Mouse (Mus musculus) midbrain, embryonic 11.5 days (tissue): ENCODE results near the gene Ctnna3. TPM values are rescaled to one million over a fixed set of nuclear protein-coding genes. Genes with fewer than 3 reads are reported as not detected.

ENCODE experiments used
- ATAC-seq: fragments of 200-750 bp; cut with Nextera tagmentation; 2 replicates; pipeline ENCODE4 v1.8.0; 2017; ENCODE audit warnings: moderate TSS enrichment, moderate library complexity; ENCODE audit not compliant: low FRiP score
- DNase-seq: peaks from one replicate; pipeline ENCODE4 v3.0.0; 2015; ENCODE audit warnings: low spot score; ENCODE audit errors: missing footprints
- H3K27ac ChIP-seq: fragments of 300-500 bp; sonication (generic); 2 replicates; pipeline ENCODE4 v1.5.1; 2014; ENCODE audit warnings: low read depth, low read length
- H3K27me3 ChIP-seq: fragments of 300-500 bp; sonication (generic); 2 replicates; pipeline ENCODE4 v1.6.1; 2014; ENCODE audit warnings: mild to moderate bottlenecking, low read length, moderate library complexity, mixed read lengths; ENCODE audit not compliant: control insufficient read depth, insufficient read depth
- H3K36me3 ChIP-seq: fragments of 300-500 bp; sonication (generic); 2 replicates; pipeline ENCODE4 v1.6.1; 2014; ENCODE audit warnings: mild to moderate bottlenecking, low read length, moderate library complexity, mixed read lengths; ENCODE audit not compliant: control insufficient read depth, insufficient read depth
- H3K4me1 ChIP-seq: fragments of 300-500 bp; sonication (generic); 2 replicates; pipeline ENCODE4 v1.6.1; 2014; ENCODE audit warnings: low read length; ENCODE audit not compliant: control insufficient read depth, insufficient read depth
- H3K4me2 ChIP-seq: fragments of 300-500 bp; sonication (generic); 2 replicates; pipeline ENCODE4 v1.6.1; 2014; ENCODE audit warnings: mild to moderate bottlenecking, moderate library complexity
- H3K4me3 ChIP-seq: fragments of 300-500 bp; sonication (generic); 2 replicates; pipeline ENCODE4 v1.5.1; 2014; ENCODE audit warnings: low read depth, low read length
- H3K9ac ChIP-seq: fragments of 300-500 bp; sonication (generic); 2 replicates; pipeline ENCODE4 v1.6.1; 2014; ENCODE audit warnings: low read length
- H3K9me3 ChIP-seq: fragments of 300-500 bp; sonication (generic); 2 replicates; pipeline ENCODE4 v1.6.1; 2016; ENCODE audit warnings: low read length; ENCODE audit not compliant: control insufficient read depth
- WGBS: fragments of 180-500 bp; shearing (Covaris S2); extraction: QIAGEN DNeasy Blood & Tissue Kit; methylation state at CpG from one replicate; pipeline ENCODE4 v1.1.7; 2014; 5-methylcytosine and 5-hydroxymethylcytosine counted together
- polyA plus RNA-seq: library from polyadenylated mRNA; unstranded; fragments of >200 nt; fragmentation: Nextera tagmentation; extraction: Ambion mirVana; gene quantifications from 2 replicates; pipeline ENCODE4 v1.2.1, GENCODE M21; 2014

Gene Ctnna3
- polyA plus RNA-seq, 1 experiment from 2014 or later: not detected

DNA sequence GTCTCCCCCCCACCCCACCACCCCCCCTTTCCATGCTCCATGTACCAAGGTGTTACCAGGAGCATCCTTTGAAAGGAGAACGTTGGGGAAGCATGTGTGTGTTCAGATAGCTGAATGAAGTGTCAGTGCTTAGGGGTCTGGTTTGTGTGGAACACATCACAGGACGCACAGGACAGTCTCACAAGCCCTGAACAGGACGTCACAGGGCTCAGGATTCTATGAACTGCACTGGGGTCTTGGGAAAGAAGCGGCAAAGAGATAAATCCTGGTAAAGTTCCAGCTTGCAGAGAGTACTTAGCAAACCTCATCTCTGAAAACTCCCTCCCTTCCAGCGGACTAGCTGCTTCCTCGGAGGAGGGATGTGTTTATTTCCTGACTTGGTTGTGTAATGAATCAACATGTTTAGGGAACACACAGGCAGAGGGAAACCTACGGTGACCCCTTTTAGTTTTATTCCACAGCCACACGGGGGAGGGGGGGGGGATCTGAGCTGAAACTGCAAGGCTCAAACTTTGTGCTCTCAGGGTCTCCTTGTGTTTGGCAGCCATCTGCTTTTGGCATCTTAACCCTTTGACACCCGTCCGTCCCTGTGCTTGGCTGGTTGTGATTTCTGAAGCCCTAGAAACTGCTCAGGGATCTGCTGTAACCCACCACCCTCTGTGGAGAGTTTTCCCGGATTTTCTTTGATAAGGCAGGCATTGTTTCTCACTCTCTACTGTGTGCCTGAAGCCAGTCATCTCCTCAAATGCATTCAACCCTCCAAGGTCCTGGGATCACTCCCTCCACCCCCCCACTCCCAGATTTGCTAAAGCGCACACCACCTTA, 656.9 kb downstream of the Ctnna3 start:
- Histone ChIP-seq H3K4me2 (peak overlapping the region; percentile 70), H3K4me3 (peak overlapping the region; percentile 38), H3K9ac (peak overlapping the region; percentile 27; the same call in 1 of the 2 replicates), H3K27me3 (peaks cover 13% of the 10 kb centered on the region), H3K4me1 (peaks cover 7% of the 10 kb centered on the region), H3K36me3 (no peaks in the 10 kb centered on the region), H3K9me3 (no peaks in the 10 kb centered on the region), H3K27ac (no peak overlapping the region)
- WGBS: 4% methylated on average over 12 of the region's 12 CpGs
- peak; percentile 34; the same call in 1 of the 2 replicates for ATAC-seq
- DNase-seq: peak; percentile 91

DNA sequence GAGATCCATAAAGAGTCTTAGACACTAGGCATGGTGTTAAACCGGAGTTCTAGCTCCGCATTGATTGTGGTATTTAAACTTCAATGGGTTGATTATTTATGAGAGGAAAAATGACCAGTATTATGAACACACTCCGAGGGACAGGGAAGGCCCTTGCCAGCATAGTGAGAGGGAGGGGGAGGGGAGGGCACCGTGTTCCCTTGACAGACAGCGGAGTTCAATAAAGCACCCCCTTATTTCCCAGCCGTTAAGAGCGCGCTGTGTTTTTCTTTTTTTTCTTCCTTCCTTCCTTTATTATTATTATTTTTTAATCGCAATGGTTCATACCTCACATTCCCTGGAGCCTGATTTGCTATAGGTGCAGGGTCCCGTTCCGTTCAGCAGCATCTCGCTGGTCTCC, 657.6 kb downstream of the Ctnna3 start:
- under 1% methylated on average over 12 of the region's 12 CpGs for WGBS
- H3K27me3 ChIP-seq: peaks cover 13% of the 10 kb centered on the region

DNA sequence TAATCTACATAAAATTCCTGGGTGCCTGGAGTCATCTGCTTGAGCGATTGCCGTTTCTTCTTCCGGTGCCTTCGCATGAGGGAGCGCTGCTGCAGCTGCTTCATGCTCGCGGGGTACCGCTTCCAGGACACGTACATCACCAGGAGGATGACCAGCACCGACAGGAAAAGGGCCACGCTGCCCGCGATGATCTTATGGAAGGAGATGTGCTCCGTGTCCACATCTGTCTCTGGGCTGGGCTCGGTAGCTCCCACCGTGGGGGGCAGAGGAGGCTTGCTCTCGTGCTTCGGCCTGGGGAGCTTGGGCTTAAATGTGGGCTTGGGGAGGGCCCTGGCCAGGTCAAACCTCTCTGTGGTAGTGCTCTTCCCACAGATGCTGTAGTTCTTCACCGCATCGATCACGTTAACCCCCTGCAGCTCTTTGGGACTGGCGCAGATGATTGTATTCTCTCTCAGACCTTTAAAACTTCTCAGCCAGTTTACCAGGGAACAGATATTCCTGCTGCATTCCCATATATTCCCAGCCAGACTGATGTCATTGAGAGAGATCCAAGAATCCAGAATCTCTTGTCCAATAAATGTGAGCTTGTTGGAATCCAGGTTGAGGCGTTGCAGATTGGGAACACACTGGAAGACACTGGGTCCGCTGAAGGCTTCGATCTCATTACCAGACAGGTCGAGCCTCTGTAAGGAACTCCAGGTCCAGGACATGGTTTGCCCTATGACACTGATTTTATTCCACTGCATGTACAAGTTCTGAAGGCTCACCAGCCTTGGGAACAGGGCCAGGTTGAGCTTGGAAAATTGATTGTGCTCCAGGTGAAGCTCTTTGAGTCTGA, 658.3 kb downstream of the Ctnna3 start:
- Histone ChIP-seq H3K27ac (no peak overlapping the region), H3K27me3 (peaks cover 13% of the 10 kb centered on the region), H3K36me3 (no peaks in the 10 kb centered on the region)

More for the DNA sequence above, 657.6 kb downstream of the Ctnna3 start:
- Histone ChIP-seq H3K4me1 (peaks cover 7% of the 10 kb centered on the region), H3K4me2 (peak overlapping the region; percentile 70), H3K9ac (0 out of 2 replicates have a peak overlapping the region, but pooled peaks have one; percentile 28), H3K36me3 (no peaks in the 10 kb centered on the region), H3K27ac (no peak overlapping the region), H3K9me3 (no peaks in the 10 kb centered on the region), H3K4me3 (peak overlapping the region; percentile 38)
- ATAC-seq: peak; percentile 39; the same call in 1 of the 2 replicates
- DNase-seq: peak; percentile 90

DNA sequence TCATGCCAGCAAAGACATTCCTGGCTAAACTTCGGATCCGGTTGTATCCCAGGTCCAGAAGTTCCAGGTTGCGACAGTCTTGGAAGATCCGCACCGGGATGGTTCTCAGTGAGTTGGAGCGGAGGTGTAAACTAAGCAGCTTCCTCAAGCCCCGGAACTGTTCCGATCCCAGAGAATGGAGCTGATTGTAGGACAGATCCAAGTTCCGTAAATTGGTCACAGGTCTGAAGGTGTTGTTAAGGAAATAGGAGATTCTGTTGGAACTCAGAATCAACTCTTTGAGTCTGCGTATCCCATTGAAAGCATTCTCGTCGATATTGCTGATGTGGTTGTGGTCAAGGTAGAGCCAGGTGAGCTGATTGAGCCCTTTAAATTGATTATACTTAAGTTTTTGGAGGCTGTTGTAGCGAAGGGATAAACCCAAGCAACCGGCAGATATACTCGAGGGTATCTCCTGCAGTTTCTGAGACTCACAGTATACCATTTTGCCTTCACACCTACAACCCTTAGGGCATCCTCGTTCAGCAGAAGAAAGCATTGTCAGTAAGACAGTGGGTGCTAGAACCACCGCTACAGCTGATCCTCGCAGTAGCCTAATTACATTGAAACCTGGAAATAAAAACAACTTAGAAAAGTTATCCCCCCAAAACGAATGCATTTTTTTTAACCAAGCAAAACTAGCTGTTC, 659.0 kb downstream of the Ctnna3 start:
- DNase-seq: peak; percentile 91
- 0 out of 2 replicates have a peak overlapping the region, but pooled peaks have one; percentile 1 for H3K4me3 ChIP-seq
- peaks cover 7% of the 10 kb centered on the region for H3K4me1 ChIP-seq
- WGBS: 18% methylated on average over 19 of the region's 19 CpGs
- H3K9me3 ChIP-seq: no peaks in the 10 kb centered on the region
- no peak overlapping the region for H3K27ac ChIP-seq
- no peak overlapping the region for H3K9ac ChIP-seq
- H3K27me3 ChIP-seq: peaks cover 13% of the 10 kb centered on the region
- H3K36me3 ChIP-seq: no peaks in the 10 kb centered on the region
- H3K4me2 ChIP-seq: peak overlapping the region; percentile 70
- ATAC-seq: no peak

More for the DNA sequence above, 658.3 kb downstream of the Ctnna3 start:
- H3K9me3 ChIP-seq: no peaks in the 10 kb centered on the region
- H3K4me3 ChIP-seq: peak overlapping the region; percentile 38
- peak overlapping the region; percentile 70 for H3K4me2 ChIP-seq
- 0 out of 2 replicates have a peak overlapping the region, but pooled peaks have one; percentile 28 for H3K9ac ChIP-seq
- DNase-seq (peak; percentile 96), ATAC-seq (peak; percentile 10; the same call in 1 of the 2 replicates)
- 3% methylated on average over 26 of the region's 26 CpGs for WGBS
- peaks cover 7% of the 10 kb centered on the region for H3K4me1 ChIP-seq

DNA sequence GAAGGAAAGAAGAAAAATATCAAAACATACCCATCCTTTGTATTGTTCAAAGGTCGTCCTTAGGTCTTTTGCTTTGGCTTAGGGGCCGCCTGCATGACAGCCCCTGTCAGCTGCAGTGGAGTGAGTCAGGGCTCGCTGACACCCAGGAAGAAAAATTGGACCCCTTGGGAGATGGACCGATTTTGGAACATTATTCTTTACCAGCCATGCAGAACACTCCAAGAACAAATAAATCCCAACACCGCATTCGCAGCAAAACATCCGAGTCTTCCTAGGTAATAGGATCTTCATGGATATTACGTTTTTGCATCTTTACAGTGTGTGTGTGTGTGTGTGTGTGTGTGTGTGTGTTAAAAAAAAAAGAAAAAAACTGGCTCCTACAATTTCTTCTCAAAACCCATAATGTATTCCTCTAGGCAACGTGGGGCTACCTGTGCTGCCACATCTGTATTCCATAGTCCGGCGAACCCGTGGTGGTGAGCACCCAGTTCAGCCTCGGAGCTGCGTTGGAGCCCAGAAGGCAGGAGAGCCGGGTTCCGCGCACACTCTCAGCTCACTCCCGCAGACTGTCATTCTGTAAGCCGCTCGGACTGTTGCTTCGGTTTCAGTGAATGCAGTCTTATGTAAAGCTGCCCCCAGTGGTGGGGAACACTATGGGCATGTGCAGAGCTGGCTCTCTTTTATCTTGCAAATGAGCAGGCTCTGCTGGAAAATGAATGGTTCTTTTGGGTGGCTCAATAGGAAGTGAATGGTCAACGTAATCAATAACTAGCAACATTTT, 660.0 kb downstream of the Ctnna3 start, which contains the start of gene Lrrtm3:
Gene Lrrtm3, minus strand, starts transcription at position 598 of the 781 bp plus-strand sequence.
- Histone ChIP-seq H3K4me3 (peak within 1 kb of the TSS; percentile 32), H3K9ac (peak within 1 kb of the TSS; percentile 36; the same call in 1 of the 2 replicates), H3K4me1 (peaks cover 7% of the 10 kb centered on the region), H3K4me2 (peak within 1 kb of the TSS; percentile 70), H3K9me3 (no peaks in the 10 kb centered on the region), H3K27me3 (peaks cover 13% of the 10 kb centered on the region), H3K36me3 (no peaks in the 10 kb centered on the region), H3K27ac (no peak within 1 kb of the TSS)
- ATAC-seq (peak; percentile 94), DNase-seq (peak; percentile 93)
- 1% methylated on average over 22 of the region's 22 CpGs for WGBS

DNA sequence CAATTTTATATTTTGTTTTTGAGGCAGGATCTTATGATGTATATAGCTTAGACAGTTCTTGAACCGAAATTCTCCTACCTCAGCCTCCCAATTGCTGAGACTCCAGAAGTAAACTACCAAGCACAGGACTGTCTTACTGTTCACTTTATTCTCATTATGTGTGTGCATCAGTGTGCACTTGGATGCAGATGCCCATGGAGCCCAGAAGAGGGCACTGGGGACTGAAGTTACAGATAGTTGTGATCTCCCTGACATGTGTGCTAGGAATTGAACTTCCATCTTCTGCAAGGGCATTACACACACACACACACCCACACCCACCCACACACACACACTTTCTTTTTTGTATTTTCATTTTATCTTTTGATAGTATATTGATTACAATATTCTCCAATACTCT, 666.6 kb downstream of the Ctnna3 start:
- WGBS: 90% methylated on average over 1 of the region's 1 CpGs
- DNase-seq (no peak), ATAC-seq (no peak)

DNA sequence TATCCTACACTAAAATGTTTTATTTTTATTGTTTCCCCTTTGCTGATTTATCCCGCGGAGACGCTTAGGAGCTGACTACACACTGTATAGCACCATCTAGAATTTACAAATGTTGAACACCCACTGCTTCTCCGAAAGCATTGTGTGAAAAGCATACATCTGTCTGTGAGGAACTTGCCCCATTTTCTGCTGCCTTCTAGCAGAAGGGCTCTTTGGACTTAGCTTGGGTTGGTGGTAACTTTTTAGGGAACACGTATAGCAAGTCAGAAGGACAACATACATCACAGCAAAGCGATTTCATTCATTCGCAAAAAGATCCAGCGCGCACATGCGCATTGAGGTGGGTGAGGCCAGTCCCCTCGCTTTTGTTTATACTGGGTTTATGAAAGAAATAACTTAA, 685.3 kb downstream of the Ctnna3 start:
- H3K4me2 ChIP-seq: no peak overlapping the region
- ATAC-seq (no peak), DNase-seq (no peak)
- 94% methylated on average over 11 of the region's 11 CpGs for WGBS
- no peak overlapping the region for H3K4me3 ChIP-seq
- no peaks in the 10 kb centered on the region for H3K27me3 ChIP-seq
- H3K36me3 ChIP-seq: no peaks in the 10 kb centered on the region
- no peaks in the 10 kb centered on the region for H3K4me1 ChIP-seq
- no peak overlapping the region for H3K9ac ChIP-seq
- no peak overlapping the region for H3K27ac ChIP-seq
- H3K9me3 ChIP-seq: no peaks in the 10 kb centered on the region

More for the DNA sequence above, 666.6 kb downstream of the Ctnna3 start:
- Histone ChIP-seq H3K36me3 (no peaks in the 10 kb centered on the region), H3K4me3 (no peak overlapping the region), H3K9me3 (no peaks in the 10 kb centered on the region), H3K9ac (no peak overlapping the region), H3K4me2 (no peak overlapping the region), H3K27me3 (no peaks in the 10 kb centered on the region), H3K27ac (no peak overlapping the region), H3K4me1 (no peaks in the 10 kb centered on the region)

DNA sequence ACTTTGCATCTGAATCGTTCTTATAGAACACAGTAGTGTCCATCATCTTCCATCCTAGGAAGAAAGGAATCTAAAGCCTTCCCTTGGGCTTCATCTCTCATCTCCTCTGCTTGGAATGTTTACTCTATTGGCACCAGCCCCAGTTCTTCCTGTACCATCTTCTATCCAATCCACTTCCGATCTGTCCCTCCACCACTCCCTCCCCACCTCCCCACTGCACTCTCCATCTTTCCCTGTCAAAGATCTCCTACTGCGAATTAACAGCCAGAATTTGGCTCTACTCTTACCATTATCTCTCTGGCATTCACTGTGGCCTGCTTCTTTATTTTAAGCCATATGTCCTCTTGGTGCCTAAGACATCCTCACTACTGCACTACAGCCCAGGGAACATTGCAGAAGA, 688.9 kb downstream of the Ctnna3 start:
- Histone ChIP-seq H3K4me2 (no peak overlapping the region), H3K27ac (no peak overlapping the region), H3K4me1 (no peaks in the 10 kb centered on the region), H3K9me3 (no peaks in the 10 kb centered on the region), H3K4me3 (no peak overlapping the region), H3K9ac (no peak overlapping the region), H3K27me3 (no peaks in the 10 kb centered on the region), H3K36me3 (no peaks in the 10 kb centered on the region)
- DNase-seq (no peak), ATAC-seq (no peak)
- 79% methylated on average over 3 of the region's 3 CpGs for WGBS
